Mouse (Mus musculus) thymus, adult 2 months (tissue): ENCODE data around the gene Tsr1.

Source experiments
- CTCF ChIP-seq: fragments of 200-500 bp; IDR thresholded peaks from 2 replicates; pipeline ENCODE4 v1.5.1; 2012; ENCODE audit warnings: mild to moderate bottlenecking, control low read depth, low read length, moderate library complexity, borderline replicate concordance; ENCODE audit not compliant: control insufficient read depth, poor library complexity, insufficient read depth; ENCODE audit errors: extremely low read depth
- POLR2A ChIP-seq: fragments of 200-500 bp; IDR thresholded peaks from 2 replicates; pipeline ENCODE4 v1.6.1; 2012; ENCODE audit warnings: mild to moderate bottlenecking, low read length, control low read depth, moderate library complexity; ENCODE audit not compliant: control insufficient read depth, poor library complexity, insufficient read depth; ENCODE audit errors: extremely low read depth

- TF ChIP-seq POLR2A (no peak), CTCF (no peak)
Observed at GRCm38 (mm10) chr11:74954901-74955300, 57.0 kb downstream of the Tsr1 start.
